Mouse (Mus musculus) heart, embryonic 15.5 days (tissue): ENCODE measurements at regions not wholly inside any gene's neighbourhood (a gene's known extent, or its start where the extent isn't known, plus 50 kb on each side); places are given as distances from the start of the nearest gene placed in this dataset.
"Not testable (repeated sequence)": the region's sequence is repeated elsewhere in the genome, so short reads cannot be mapped to it uniquely, and the experiment has no call there.

Experiments
- ATAC-seq: fragments of 200-750 bp; cut with Nextera tagmentation; replicated peaks from 2 replicates; pipeline ENCODE4 v1.8.0; 2017; ENCODE audit warnings: low read depth, moderate TSS enrichment; ENCODE audit not compliant: insufficient number of reproducible peaks, insufficient read depth, low FRiP score
- H3K27ac ChIP-seq: fragments of 300-500 bp; sonication (generic); 2 replicates; pipeline ENCODE4 v1.5.1; 2015; ENCODE audit warnings: mild to moderate bottlenecking, inconsistent platforms
- H3K27me3 ChIP-seq: fragments of 300-500 bp; sonication (generic); 2 replicates; pipeline ENCODE4 v1.6.1; 2015; ENCODE audit warnings: inconsistent platforms
- H3K36me3 ChIP-seq: fragments of 300-500 bp; sonication (generic); 2 replicates; pipeline ENCODE4 v1.6.1; 2015; ENCODE audit warnings: mild to moderate bottlenecking, inconsistent platforms
- H3K4me1 ChIP-seq: fragments of 300-500 bp; sonication (generic); replicated peaks from 2 replicates; pipeline ENCODE4 v1.6.1; 2015; ENCODE audit warnings: inconsistent platforms
- H3K4me2 ChIP-seq: fragments of 300-500 bp; sonication (generic); 2 replicates; pipeline ENCODE4 v1.6.1; 2015; ENCODE audit warnings: inconsistent platforms, mild to moderate bottlenecking, moderate library complexity
- H3K4me3 ChIP-seq: fragments of 300-500 bp; sonication (generic); 2 replicates; pipeline ENCODE4 v1.5.1; 2015; ENCODE audit warnings: mild to moderate bottlenecking, inconsistent platforms
- H3K9ac ChIP-seq: fragments of 300-500 bp; sonication (generic); 2 replicates; pipeline ENCODE4 v1.6.1; 2015; ENCODE audit warnings: mild to moderate bottlenecking, inconsistent platforms
- H3K9me3 ChIP-seq: fragments of 300-500 bp; sonication (generic); replicated peaks from 2 replicates; pipeline ENCODE4 v1.6.1; 2016; ENCODE audit warnings: inconsistent platforms
- WGBS: fragments of 180-500 bp; shearing (Covaris S2); methylation state at CpG from one replicate; pipeline ENCODE4 v1.1.7; 2015; ENCODE audit warnings: mixed read lengths; 5-methylcytosine and 5-hydroxymethylcytosine counted together

GRCm38 (mm10) chr6:37618990-37619389 is 89.0 kb downstream of the Akr1d1 start:
- H3K9ac ChIP-seq = no peak overlapping the region
- WGBS = 75% methylated on average over 9 of the region's 9 CpGs
- no peak for ATAC-seq

GRCm38 (mm10) chr6:37621364-37622029 is 91.5 kb downstream of the Akr1d1 start:
- Histone ChIP-seq H3K36me3 (no peaks in the 10 kb centered on the region), H3K9me3 (no peaks in the 10 kb centered on the region), H3K4me3 (no peak overlapping the region), H3K27me3 (no peaks in the 10 kb centered on the region), H3K9ac (no peak overlapping the region), H3K4me1 (no peaks in the 10 kb centered on the region), H3K4me2 (no peak overlapping the region), H3K27ac (no peak overlapping the region)
- no peak for ATAC-seq
- 49% methylated on average over 7 of the region's 7 CpGs for WGBS

More at GRCm38 (mm10) chr6:37618990-37619389, 89.0 kb downstream of the Akr1d1 start:
- Histone ChIP-seq H3K27ac (no peak overlapping the region), H3K9me3 (no peaks in the 10 kb centered on the region), H3K4me3 (no peak overlapping the region), H3K27me3 (no peaks in the 10 kb centered on the region), H3K4me1 (no peaks in the 10 kb centered on the region), H3K36me3 (no peaks in the 10 kb centered on the region), H3K4me2 (no peak overlapping the region)

- H3K4me3 ChIP-seq = no peak overlapping the region
- WGBS = 69% methylated on average over 2 of the region's 2 CpGs
- no peak overlapping the region for H3K27ac ChIP-seq
- no peak overlapping the region for H3K9ac ChIP-seq
- H3K9me3 ChIP-seq = no peaks in the 10 kb centered on the region
- H3K27me3 ChIP-seq = no peaks in the 10 kb centered on the region
- ATAC-seq = no peak
- H3K4me1 ChIP-seq = no peaks in the 10 kb centered on the region
- no peaks in the 10 kb centered on the region for H3K36me3 ChIP-seq
- no peak overlapping the region for H3K4me2 ChIP-seq
These were observed 92.3 kb downstream of the Akr1d1 start for GRCm38 (mm10) chr6:37622273-37622672.

DNA sequence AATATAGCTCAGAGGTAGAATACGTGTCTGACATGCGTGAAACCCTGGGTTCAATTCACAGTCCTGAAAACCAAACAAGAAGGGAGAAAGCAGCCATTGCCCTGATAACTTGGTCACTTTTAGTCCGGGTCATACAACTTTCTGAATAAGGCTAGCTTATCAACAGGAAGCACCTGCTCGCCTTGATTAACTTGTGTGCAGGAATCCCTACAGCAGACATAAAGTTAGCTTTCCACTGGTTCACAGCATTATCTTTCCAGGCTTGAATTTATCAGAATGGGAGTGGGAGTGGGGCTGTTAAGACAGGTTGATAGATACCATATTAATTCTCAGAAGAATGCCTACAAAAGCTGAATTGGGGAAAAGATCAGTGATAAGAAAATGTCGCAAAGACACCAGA is 97.2 kb downstream of the Akr1d1 start:
- H3K27me3 ChIP-seq = no peaks in the 10 kb centered on the region
- H3K4me3 ChIP-seq = no peak overlapping the region
- H3K9ac ChIP-seq = no peak overlapping the region
- peak; percentile 73 for ATAC-seq
- H3K9me3 ChIP-seq = no peaks in the 10 kb centered on the region
- no peaks in the 10 kb centered on the region for H3K4me1 ChIP-seq
- H3K27ac ChIP-seq = peak overlapping the region; percentile 47; the same call in 1 of the 2 replicates
- H3K36me3 ChIP-seq = no peaks in the 10 kb centered on the region
- WGBS = 48% methylated on average over 5 of the region's 5 CpGs
- H3K4me2 ChIP-seq = no peak overlapping the region

DNA sequence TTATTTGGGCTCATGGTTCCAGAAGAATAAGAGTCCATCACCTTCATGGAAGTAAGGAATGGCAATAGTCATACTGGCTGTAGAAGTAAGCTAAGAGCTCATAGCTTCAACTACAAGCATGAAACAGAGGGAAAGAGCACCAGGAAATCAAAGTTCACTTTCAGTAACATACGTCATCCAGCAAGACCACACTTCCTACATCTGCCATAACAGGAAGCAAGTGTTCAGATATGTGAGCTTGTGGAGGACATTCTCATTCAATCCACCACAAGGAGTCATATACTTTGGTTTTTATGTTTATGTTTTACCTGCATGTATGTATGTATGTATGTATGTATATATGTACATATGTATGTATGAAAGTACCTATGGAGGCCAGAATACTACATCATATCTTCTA is 104.0 kb downstream of the Akr1d1 start:
- Histone ChIP-seq H3K9me3 (no peaks in the 10 kb centered on the region), H3K27me3 (no peaks in the 10 kb centered on the region), H3K9ac (no peak overlapping the region), H3K36me3 (no peaks in the 10 kb centered on the region), H3K4me2 (no peak overlapping the region), H3K4me3 (no peak overlapping the region), H3K27ac (no peak overlapping the region), H3K4me1 (no peaks in the 10 kb centered on the region)
- WGBS = 76% methylated on average over 1 of the region's 1 CpGs
- ATAC-seq = no peak

GRCm38 (mm10) chr6:37642066-37642465 is 112.1 kb downstream of the Akr1d1 start:
- H3K4me1 ChIP-seq = peaks cover 6% of the 10 kb centered on the region
- WGBS = 43% methylated on average over 4 of the region's 4 CpGs
- no peak overlapping the region for H3K27ac ChIP-seq
- no peak overlapping the region for H3K4me3 ChIP-seq
- no peaks in the 10 kb centered on the region for H3K9me3 ChIP-seq
- H3K4me2 ChIP-seq = no peak overlapping the region
- ATAC-seq = no peak
- no peak overlapping the region for H3K9ac ChIP-seq
- H3K36me3 ChIP-seq = no peaks in the 10 kb centered on the region
- H3K27me3 ChIP-seq = no peaks in the 10 kb centered on the region

GRCm38 (mm10) chr6:37642701-37643121 is 112.7 kb downstream of the Akr1d1 start:
- Histone ChIP-seq H3K36me3 (no peaks in the 10 kb centered on the region), H3K27ac (no peak overlapping the region), H3K9ac (no peak overlapping the region), H3K4me3 (peak overlapping the region; percentile 8; the same call in 1 of the 2 replicates), H3K9me3 (no peaks in the 10 kb centered on the region), H3K4me2 (peak overlapping the region; percentile 53), H3K4me1 (peaks cover 6% of the 10 kb centered on the region), H3K27me3 (no peaks in the 10 kb centered on the region)
- ATAC-seq = 0 out of 2 replicates have a peak, but pooled peaks have one; percentile 27
- 26% methylated on average over 8 of the region's 8 CpGs for WGBS

- WGBS = 60% methylated on average over 4 of the region's 4 CpGs
- Histone ChIP-seq H3K4me1 (peaks cover 6% of the 10 kb centered on the region), H3K4me2 (no peak overlapping the region)
These were observed 113.2 kb downstream of the Akr1d1 start for GRCm38 (mm10) chr6:37643176-37643575.

DNA sequence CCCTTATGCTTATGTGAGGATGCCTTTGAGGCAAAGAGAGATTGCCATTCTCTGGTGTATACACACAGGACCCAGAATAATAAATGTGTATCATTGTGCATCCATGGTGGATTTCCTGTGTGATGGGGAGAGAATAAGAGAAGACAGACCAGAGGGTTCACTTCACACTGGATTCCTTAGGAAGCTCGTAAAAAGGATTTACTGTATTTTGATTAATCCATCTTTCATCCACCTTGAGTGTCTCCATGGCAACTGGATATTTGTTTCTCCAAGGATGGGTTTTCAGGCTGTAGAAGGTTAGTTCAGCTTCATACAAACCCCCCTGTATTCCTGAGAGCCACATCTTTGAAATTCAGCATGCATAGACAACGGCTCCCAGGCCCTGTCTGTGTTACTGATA is 113.7 kb downstream of the Akr1d1 start:
- no peak for ATAC-seq
- Histone ChIP-seq H3K36me3 (no peaks in the 10 kb centered on the region), H3K9me3 (no peaks in the 10 kb centered on the region), H3K4me3 (no peak overlapping the region), H3K4me2 (no peak overlapping the region), H3K9ac (no peak overlapping the region), H3K27me3 (no peaks in the 10 kb centered on the region), H3K4me1 (peaks cover 6% of the 10 kb centered on the region), H3K27ac (no peak overlapping the region)
- whole genome bisulfite sequencing = 65% methylated on average over 2 of the region's 2 CpGs

More at GRCm38 (mm10) chr6:37643176-37643575, 113.2 kb downstream of the Akr1d1 start:
- Histone ChIP-seq H3K9me3 (no peaks in the 10 kb centered on the region), H3K4me3 (no peak overlapping the region), H3K27ac (no peak overlapping the region), H3K36me3 (no peaks in the 10 kb centered on the region), H3K27me3 (no peaks in the 10 kb centered on the region), H3K9ac (no peak overlapping the region)
- ATAC-seq = no peak

DNA sequence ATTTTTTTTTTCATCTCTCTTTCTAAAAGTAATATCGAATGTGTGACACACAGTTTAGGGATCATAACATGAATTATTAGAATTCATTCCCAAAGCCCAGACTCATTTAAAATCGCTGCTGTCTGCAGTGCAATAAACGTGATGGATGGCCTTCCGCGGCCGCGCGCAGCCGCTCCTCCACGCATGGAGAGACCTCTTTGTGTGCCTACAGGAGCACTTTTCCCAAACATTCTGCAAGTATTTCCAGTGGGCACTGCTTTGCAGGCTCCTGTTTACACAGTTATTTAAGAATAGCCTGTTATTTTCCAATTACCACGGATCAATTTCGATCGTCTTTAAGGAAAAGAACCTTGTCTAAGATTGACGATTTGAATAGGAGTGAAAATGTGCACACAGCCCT is 115.6 kb downstream of the Akr1d1 start:
- H3K4me2 ChIP-seq = no peak overlapping the region
- no peak overlapping the region for H3K4me3 ChIP-seq
- no peak overlapping the region for H3K27ac ChIP-seq
- no peaks in the 10 kb centered on the region for H3K27me3 ChIP-seq
- WGBS = 82% methylated on average over 14 of the region's 14 CpGs
- peaks cover 6% of the 10 kb centered on the region for H3K4me1 ChIP-seq
- no peak for ATAC-seq
- no peaks in the 10 kb centered on the region for H3K36me3 ChIP-seq
- H3K9ac ChIP-seq = no peak overlapping the region
- H3K9me3 ChIP-seq = no peaks in the 10 kb centered on the region

DNA sequence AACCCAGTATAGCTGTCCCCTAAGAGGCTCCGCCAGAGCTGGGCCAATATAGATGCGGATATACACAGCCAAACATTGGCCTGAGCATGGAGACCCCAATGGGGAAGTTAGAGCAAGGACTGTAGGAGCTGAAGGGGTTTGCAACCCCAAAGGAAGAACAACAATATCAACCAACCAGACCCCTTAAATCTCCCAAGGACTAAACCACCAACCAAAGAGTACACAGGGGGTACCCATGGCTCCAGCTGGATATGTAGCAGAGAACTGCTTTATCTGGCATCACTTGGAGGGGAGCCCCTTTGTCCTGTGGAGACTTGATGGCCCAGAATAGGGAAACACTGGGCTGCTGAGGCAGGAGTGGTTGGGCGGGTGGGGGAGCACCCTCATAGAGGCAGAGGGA is 127.3 kb downstream of the Akr1d1 start:
- not testable (repeated sequence) for H3K9me3 ChIP-seq, H3K36me3 ChIP-seq, H3K9ac ChIP-seq, H3K27ac ChIP-seq, H3K4me2 ChIP-seq, H3K4me1 ChIP-seq, ATAC-seq, H3K4me3 ChIP-seq, H3K27me3 ChIP-seq
- 82% methylated on average over 3 of the region's 3 CpGs for whole genome bisulfite sequencing

DNA sequence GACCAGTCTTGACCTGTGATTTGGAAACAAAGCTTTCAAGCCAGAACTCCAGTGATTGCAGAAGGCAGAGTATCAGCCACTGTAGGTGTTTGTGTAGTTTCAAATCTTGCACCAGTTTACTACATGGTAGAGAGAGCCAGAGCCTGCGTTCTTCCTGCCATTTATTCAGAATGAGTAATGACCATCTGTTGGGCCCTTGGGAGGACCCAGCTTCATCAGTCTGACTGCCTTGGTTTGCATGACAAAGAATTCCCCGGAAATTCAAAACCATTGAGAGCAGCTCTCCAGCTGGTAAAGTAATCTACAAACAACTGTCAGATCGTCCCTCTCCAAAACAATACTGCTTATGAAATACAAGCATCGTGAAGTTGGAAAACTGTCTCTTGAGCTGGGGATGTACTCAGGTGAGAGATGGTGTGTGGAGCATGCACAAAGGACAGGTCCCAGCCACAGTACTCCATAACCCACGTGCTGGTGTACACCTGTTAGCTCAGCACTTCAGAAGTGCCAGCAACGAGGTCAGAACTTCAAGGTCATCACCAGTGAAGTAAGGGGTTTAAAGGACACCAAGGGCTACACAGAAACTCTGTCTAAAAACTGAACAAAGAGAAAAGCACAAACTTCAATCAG is 128.2 kb downstream of the Akr1d1 start:
- no peak for ATAC-seq
- Histone ChIP-seq H3K9ac (no peak overlapping the region), H3K4me1 (no peaks in the 10 kb centered on the region), H3K4me2 (no peak overlapping the region), H3K27me3 (no peaks in the 10 kb centered on the region), H3K9me3 (no peaks in the 10 kb centered on the region), H3K27ac (no peak overlapping the region), H3K36me3 (no peaks in the 10 kb centered on the region), H3K4me3 (no peak overlapping the region)
- 53% methylated on average over 6 of the region's 6 CpGs for WGBS
